Mouse (Mus musculus) gastrocnemius, postnatal 10 days (tissue): ENCODE data around the gene Rab11fip4. TPM values are rescaled to one million over a fixed set of nuclear protein-coding genes. Genes with fewer than 3 reads are reported as not detected.

Experiments
- DNase-seq: peaks from one replicate; pipeline ENCODE4 v3.0.0; 2021; ENCODE audit warnings: mixed read lengths
- total RNA-seq, 2 experiments: library from RNA; stranded (reverse); gene quantifications; 2 replicates each; pipeline ENCODE4 v1.2.3; 2021

The Rab11fip4 gene
- total RNA-seq, 2 experiments from 2014 or later, result 0.80 to 1.6 TPM

- no peak for DNase-seq
These were observed 122.2 kb downstream of the Rab11fip4 start for GRCm38 (mm10) chr11:79713184-79713583.

GRCm38 (mm10) chr11:79713678-79714077 lies 122.7 kb downstream of the Rab11fip4 start:
- no peak for DNase-seq

- no peak for DNase-seq
These were observed 123.2 kb downstream of the Rab11fip4 start for GRCm38 (mm10) chr11:79714082-79714742.

GRCm38 (mm10) chr11:79714743-79715110 lies 123.7 kb downstream of the Rab11fip4 start:
- DNase-seq, result no peak

- DNase-seq, result no peak
These were observed 124.3 kb downstream of the Rab11fip4 start for GRCm38 (mm10) chr11:79715316-79715715.

- no peak for DNase-seq
These were observed 124.9 kb downstream of the Rab11fip4 start for GRCm38 (mm10) chr11:79715733-79716452.

- no peak for DNase-seq
These were observed 125.4 kb downstream of the Rab11fip4 start for GRCm38 (mm10) chr11:79716453-79716749.

- DNase-seq, result no peak
These were observed 126.3 kb downstream of the Rab11fip4 start for GRCm38 (mm10) chr11:79717271-79717670.

- no peak for DNase-seq
These were observed 126.8 kb downstream of the Rab11fip4 start for GRCm38 (mm10) chr11:79717801-79718200.

- no peak for DNase-seq
These were observed 127.2 kb downstream of the Rab11fip4 start for GRCm38 (mm10) chr11:79718202-79718601.

- DNase-seq, result no peak
These were observed 127.9 kb downstream of the Rab11fip4 start for GRCm38 (mm10) chr11:79718829-79719346.

- DNase-seq, result no peak
These were observed 129.7 kb downstream of the Rab11fip4 start for GRCm38 (mm10) chr11:79720737-79721136.

- DNase-seq, result no peak
These were observed 131.8 kb downstream of the Rab11fip4 start for GRCm38 (mm10) chr11:79722811-79723210.

GRCm38 (mm10) chr11:79725005-79725404 lies 134.0 kb downstream of the Rab11fip4 start:
- DNase-seq, result no peak

GRCm38 (mm10) chr11:79729231-79730047 lies 138.4 kb downstream of the Rab11fip4 start:
- peak; percentile 57 for DNase-seq

GRCm38 (mm10) chr11:79730462-79730861 lies 139.4 kb downstream of the Rab11fip4 start:
- DNase-seq, result no peak

- no peak for DNase-seq
These were observed 140.5 kb downstream of the Rab11fip4 start for GRCm38 (mm10) chr11:79731476-79731875.

GRCm38 (mm10) chr11:79733013-79733412 lies 142.0 kb downstream of the Rab11fip4 start:
- no peak for DNase-seq

GRCm38 (mm10) chr11:79736232-79737006 lies 145.4 kb downstream of the Rab11fip4 start:
- DNase-seq, result no peak

- no peak for DNase-seq
These were observed 146.2 kb downstream of the Rab11fip4 start for GRCm38 (mm10) chr11:79737126-79737697.

GRCm38 (mm10) chr11:79737865-79738502 lies 147.0 kb downstream of the Rab11fip4 start:
- no peak for DNase-seq
